20 mouse cellular contexts compared by ENCODE assay signal in the genomic region with DNA sequence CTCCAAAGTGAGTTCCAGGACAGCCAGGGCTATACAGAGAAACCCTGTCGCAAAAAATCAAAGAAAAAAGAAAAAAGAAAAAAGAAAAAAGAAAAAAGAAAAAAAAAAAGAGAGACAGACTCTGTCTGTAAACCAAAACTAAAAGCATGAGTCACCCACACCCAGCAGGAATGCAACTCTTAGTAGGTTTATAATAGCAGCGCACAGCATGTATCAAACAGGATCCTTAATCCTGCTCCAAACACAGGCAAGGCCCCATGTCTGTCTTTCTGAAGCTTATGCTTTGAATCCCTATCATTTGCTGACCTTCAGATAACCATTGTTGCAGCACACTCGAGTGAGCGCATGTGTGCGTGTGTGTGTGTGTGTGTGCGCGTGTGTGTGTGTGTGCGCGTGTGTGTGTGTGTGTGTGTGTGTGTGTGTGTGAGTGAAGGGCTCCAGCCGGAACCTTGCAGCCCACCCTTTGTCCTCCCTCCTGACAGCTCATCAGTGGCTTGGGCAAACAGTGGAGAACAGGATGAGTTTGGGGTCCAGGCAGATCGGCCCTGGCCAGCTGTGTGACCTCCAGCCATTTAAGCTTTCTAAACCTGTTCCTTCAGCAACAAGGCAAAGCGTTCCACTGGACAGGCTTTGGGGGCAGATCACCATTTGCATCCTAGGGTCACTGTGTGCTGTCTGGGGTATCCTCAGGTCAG. TPM values are rescaled to one million over a fixed set of nuclear protein-coding genes. Genes with fewer than 3 reads are reported as not detected.
"Had no signal": no experiment of that assay in that cellular context is flagged by ENCODE, and none has a peak within 500 bp of the region (broad histone marks: within the 10 kb centered on the region; RNA-seq: fewer than 3 reads in every experiment).

No protein-coding gene starts in this region.

- DNase-seq: kidney, adult 2 months; kidney, postnatal 14 days; right cerebral cortex, adult 18-20 months; thymus, adult 2 months; thymus, postnatal 25 days had no signal

- ATAC-seq: intestine, embryonic 15.5 days had no signal

- H3K9ac ChIP-seq: intestine, embryonic 15.5 days; kidney, embryonic 15.5 days; liver, embryonic 15.5 days; lung, embryonic 15.5 days; neural tube, embryonic 15.5 days; stomach, embryonic 15.5 days had no signal

- H3K9me3 ChIP-seq: intestine, embryonic 15.5 days; kidney, embryonic 15.5 days; limb, embryonic 10.5 days; liver, embryonic 15.5 days; lung, embryonic 15.5 days; megakaryocyte, embryonic 14.5 days; neural tube, embryonic 15.5 days; stomach, embryonic 15.5 days had no signal

- H3K36me3 ChIP-seq: intestine, embryonic 15.5 days; kidney, embryonic 15.5 days; limb, embryonic 10.5 days; liver, embryonic 15.5 days; lung, embryonic 15.5 days; neural tube, embryonic 15.5 days; stomach, embryonic 15.5 days had no signal

- H3K4me1 ChIP-seq: intestine, embryonic 15.5 days had no signal

- H3K4me2 ChIP-seq: intestine, embryonic 15.5 days; kidney, embryonic 15.5 days; liver, embryonic 11.5 days; liver, embryonic 15.5 days; lung, embryonic 15.5 days; neural tube, embryonic 15.5 days; stomach, embryonic 15.5 days had no signal

- H3K27ac ChIP-seq: intestine, embryonic 15.5 days; kidney, embryonic 15.5 days; left cerebral cortex, adult 2 months; limb, embryonic 10.5 days; liver, embryonic 15.5 days; lung, embryonic 15.5 days; macrophage; neural tube, embryonic 15.5 days; stomach, embryonic 15.5 days had no signal

- H3K27me3 ChIP-seq: intestine, embryonic 15.5 days; kidney, embryonic 15.5 days; liver, embryonic 15.5 days; lung, embryonic 15.5 days; megakaryocyte, embryonic 14.5 days; neural tube, embryonic 15.5 days; stomach, embryonic 15.5 days had no signal

- H3K4me3 ChIP-seq: intestine, embryonic 15.5 days; kidney, embryonic 15.5 days; left cerebral cortex, adult 2 months; limb, embryonic 10.5 days; liver, embryonic 15.5 days; lung, embryonic 15.5 days; megakaryocyte, embryonic 14.5 days; neural tube, embryonic 15.5 days; stomach, embryonic 15.5 days had no signal

RNA-seq across cellular contexts. Expression of a gene that starts 47.9 kb away (rescaled TPM):
- polyA plus RNA-seq: intestine, embryonic 15.5 days; kidney, embryonic 15.5 days; large intestine, adult 2 months; limb, embryonic 10.5 days; limb, embryonic 14.5 days; liver, embryonic 11.5 days; liver, embryonic 15.5 days; lung, embryonic 15.5 days; macrophage; midbrain, postnatal 0 days; neural tube, embryonic 11.5 days; neural tube, embryonic 15.5 days; stomach, embryonic 15.5 days had no signal
